Mouse (Mus musculus) CH12.LX (cell line): Measurements from ENCODE around the gene Srms. TPM values are rescaled to one million over a fixed set of nuclear protein-coding genes. Genes with fewer than 3 reads are reported as not detected.
"Not testable (repeated sequence)": the region's sequence is repeated elsewhere in the genome, so short reads cannot be mapped to it uniquely, and the experiment has no call there.

ENCODE experiments used
- DNase-seq: peaks from one replicate; pipeline ENCODE4 v3.0.0-alpha.2; 2013; ENCODE audit errors: extremely low read depth
- H3K27ac ChIP-seq: 2 replicates; pipeline ENCODE4 v1.5.1; 2012; ENCODE audit warnings: low read depth, mild to moderate bottlenecking, control low read depth, moderate library complexity; ENCODE audit not compliant: insufficient read depth
- H3K27me3 ChIP-seq: replicated peaks from 2 replicates; pipeline ENCODE3; 2012; ENCODE audit warnings: inconsistent platforms
- H3K36me3 ChIP-seq, 2 experiments: replicated peaks in 1 of 2; 2 replicates each; pipeline versions ENCODE3 to v1.6.1; 2012; ENCODE audit warnings: inconsistent platforms in 1 of 2, low read length in 1 of 2, mild to moderate bottlenecking in 1 of 2, mixed read lengths in 1 of 2, moderate library complexity in 1 of 2; ENCODE audit not compliant: control insufficient read depth in 1 of 2, insufficient read depth in 1 of 2
- H3K4me1 ChIP-seq, 2 experiments: 2 replicates each; pipeline ENCODE4 v1.6.1; 2012; ENCODE audit warnings: inconsistent platforms in 1 of 2, moderate library complexity in 1 of 2; ENCODE audit not compliant: insufficient read depth in 2 of 2, control insufficient read depth in 1 of 2
- H3K4me2 ChIP-seq: 2 replicates; pipeline ENCODE4 v1.6.1; 2012; ENCODE audit warnings: low read depth, mild to moderate bottlenecking, control low read depth; ENCODE audit not compliant: poor library complexity, insufficient read depth, severe bottlenecking
- H3K4me3 ChIP-seq, 3 experiments: fragments of 150-350 bp in 1 of 3; sonication (generic) in 1 of 3; replicated peaks in 1 of 3; 2 replicates each; pipeline versions ENCODE3 to v1.5.1; 2011 to 2012; ENCODE audit warnings: low read depth in 2 of 3, low read length in 2 of 3, mild to moderate bottlenecking in 2 of 3, moderate library complexity in 2 of 3, control low read depth in 1 of 3, improper control_type of control experiment in 1 of 3, inconsistent platforms in 1 of 3, mixed read lengths in 1 of 3; ENCODE audit not compliant: poor library complexity in 1 of 3
- H3K79me2 ChIP-seq: replicated peaks from 2 replicates; pipeline ENCODE4 v1.6.1; 2012; ENCODE audit warnings: mild to moderate bottlenecking, moderate library complexity; ENCODE audit not compliant: control insufficient read depth, poor library complexity, insufficient read depth, severe bottlenecking; ENCODE audit errors: extremely low read depth
- H3K9ac ChIP-seq: 2 replicates; pipeline ENCODE4 v1.6.1; 2012; ENCODE audit warnings: low read depth, mild to moderate bottlenecking, control low read depth, moderate library complexity; ENCODE audit not compliant: insufficient read depth
- H3K9me3 ChIP-seq: replicated peaks from 2 replicates; pipeline ENCODE3; 2012; ENCODE audit warnings: low read length, inconsistent platforms, mixed read lengths
- BHLHE40 ChIP-seq: IDR thresholded peaks from 2 replicates; pipeline ENCODE4 v1.6.1; 2011; ENCODE audit warnings: mild to moderate bottlenecking, low read depth, low read length, improper control_type of control experiment
- CHD1 ChIP-seq: IDR thresholded peaks from 2 replicates; pipeline ENCODE4 v1.6.1; 2012; ENCODE audit warnings: low read depth, low read length, improper control_type of control experiment, inconsistent platforms
- EP300 ChIP-seq: IDR thresholded peaks from 2 replicates; pipeline ENCODE4 v1.6.1; 2011; ENCODE audit warnings: low read length, improper control_type of control experiment
- IRF4 ChIP-seq: IDR thresholded peaks from 2 replicates; pipeline ENCODE4 v1.6.1; 2014; ENCODE audit warnings: low read depth, mild to moderate bottlenecking, inconsistent platforms, low read length, improper control_type of control experiment
- MEF2A ChIP-seq: IDR thresholded peaks from 2 replicates; pipeline ENCODE4 v1.6.1; 2014; ENCODE audit warnings: low read depth, mild to moderate bottlenecking, inconsistent platforms, low read length, improper control_type of control experiment, borderline replicate concordance
- MYC ChIP-seq: IDR thresholded peaks from 2 replicates; pipeline ENCODE4 v1.6.1; 2011; ENCODE audit warnings: low read depth, mild to moderate bottlenecking, improper control_type of control experiment, low read length
- POLR2A ChIP-seq: IDR thresholded peaks from 2 replicates; pipeline ENCODE4 v1.6.1; 2011; ENCODE audit warnings: low read depth, mild to moderate bottlenecking, improper control_type of control experiment, low read length
- POLR2AphosphoS2 ChIP-seq: IDR thresholded peaks from 2 replicates; pipeline ENCODE4 v1.6.1; 2011; ENCODE audit warnings: low read depth, low read length, improper control_type of control experiment
- TBP ChIP-seq: conservative IDR thresholded peaks from 2 replicates; pipeline ENCODE4 v1.6.1; 2011; ENCODE audit warnings: low read depth, low read length, improper control_type of control experiment
- TCF12 ChIP-seq: IDR thresholded peaks from 2 replicates; pipeline ENCODE4 v1.6.1; 2014; ENCODE audit warnings: low read depth, mild to moderate bottlenecking, inconsistent platforms, low read length, improper control_type of control experiment
- ZC3H11A ChIP-seq: IDR thresholded peaks from 2 replicates; pipeline ENCODE4 v1.6.1; 2012; ENCODE audit warnings: low read depth, mild to moderate bottlenecking, inconsistent platforms, low read length, improper control_type of control experiment
- ZNF384 ChIP-seq: IDR thresholded peaks from 2 replicates; pipeline ENCODE4 v1.6.1; 2012; ENCODE audit warnings: low read depth, low read length, improper control_type of control experiment, inconsistent platforms
- dilution Hi-C: fragments of 300-500 bp; cut with MboI; formaldehyde crosslinking; loops from 2 replicates; pipeline ENCODE4 v1.14.3; 2020; ENCODE audit warnings: low sequenced_read_pairs; ENCODE audit not compliant: extremely low pct_unique_long_range_greater_than_20kb, extremely low pct_ligation_motif_present
- in situ Hi-C: fragments of 300-500 bp; cut with MboI; formaldehyde crosslinking; loops from 3 replicates; pipeline ENCODE4 v1.14.3; 2019; ENCODE audit warnings: low sequenced_read_pairs, low pct_ligation_motif_present, low pct_unique_long_range_greater_than_20kb, mixed read lengths
- polyA plus RNA-seq: library from polyadenylated mRNA; unstranded; fragments of >175 nt; gene quantifications from 2 replicates; pipeline ENCODE4 v1.2.1, GENCODE M21; 2012; ENCODE audit warnings: low read depth; ENCODE audit not compliant: insufficient read length
- total RNA-seq, 2 experiments: library from RNA; depleted of rRNA; stranded (reverse); fragments of 300-350 nt in 1 of 2; fragments of >200 nt in 1 of 2; gene quantifications; 2 replicates each; pipeline ENCODE4 v1.2.3; 2012 to 2014

Gene Srms
- total and polyA plus RNA-seq, 3 experiments: 0.08 to 0.41 (median 0.13) TPM

DNA sequence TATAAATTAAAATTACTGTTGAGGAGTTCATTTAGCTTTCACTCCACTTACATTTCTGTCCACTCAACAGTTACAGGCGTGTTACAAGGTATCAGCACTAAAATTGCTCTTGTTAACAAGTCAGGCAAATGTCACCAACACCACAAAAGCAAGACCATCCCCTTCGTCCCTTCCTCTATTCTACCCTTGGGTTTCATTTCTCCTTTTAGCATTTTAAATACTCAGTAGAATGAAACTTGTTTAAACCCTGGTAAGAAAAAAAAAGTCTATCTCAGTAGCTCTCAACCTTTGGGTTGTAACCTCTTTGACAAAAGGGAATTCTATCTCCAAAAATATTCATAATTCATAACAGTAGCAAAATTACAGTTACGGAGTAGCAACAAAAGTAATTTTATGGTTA is 19.9 kb downstream of the Srms start:
- Histone ChIP-seq H3K4me2 (peak overlapping the region; percentile 84), H3K9me3 (no peaks in the 10 kb centered on the region), H3K4me3 (no peak overlapping the region), H3K36me3 (peaks cover 0 to 6% of the 10 kb centered on the region in 2 experiments), H3K79me2 (no peaks in the 10 kb centered on the region), H3K4me1 (peaks cover 14 to 51% of the 10 kb centered on the region in 2 experiments), H3K27me3 (no peaks in the 10 kb centered on the region), H3K27ac (peak overlapping the region; percentile 98; the same call in 1 of the 2 replicates), H3K9ac (peak overlapping the region; percentile 27; the same call in 1 of the 2 replicates)
- dilution Hi-C loops: no loop called here
- in situ Hi-C loops: loop anchor here (25.0 kb wide), 1 partner anchor 294 kb away; the partner anchor contains the start of genes Abhd16b and Tpd52l2
- TF ChIP-seq POLR2AphosphoS2 (no peak), CHD1 (0 out of 2 replicates have a peak, but pooled peaks have one; percentile 12), EP300 (peak; percentile 93), TCF12 (0 out of 2 replicates have a peak, but pooled peaks have one; percentile 12), POLR2A (no peak), ZC3H11A (no peak), IRF4 (peak; percentile 96), MEF2A (peak; percentile 45; the same call in 1 of the 2 replicates), TBP (peak; percentile 72; the same call in 1 of the 2 replicates), ZNF384 (peak; percentile 91)
- DNase-seq: peak; percentile 71

DNA sequence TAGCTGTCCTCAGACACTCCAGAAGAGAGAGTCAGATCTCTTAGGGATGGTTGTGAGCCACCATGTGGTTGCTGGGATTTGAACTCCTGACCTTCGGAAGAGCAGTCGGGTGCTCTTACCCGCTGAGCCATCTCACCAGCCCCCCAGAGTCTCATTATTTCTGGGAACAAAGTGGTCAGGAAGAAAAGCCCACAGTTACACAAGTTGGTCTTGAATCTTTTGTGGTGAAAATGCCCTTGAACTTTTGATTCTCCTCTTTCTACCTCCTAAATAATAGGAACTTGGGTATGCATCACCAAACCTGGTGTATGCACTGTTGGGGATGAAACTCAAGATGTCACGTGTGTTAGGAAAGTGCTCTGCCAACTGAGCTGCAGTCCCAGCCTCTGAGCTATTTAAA is 21.0 kb downstream of the Srms start:
- H3K36me3 ChIP-seq: peaks cover 0 to 6% of the 10 kb centered on the region in 2 experiments
- no peak overlapping the region; the same call in 1 of the 2 replicates for H3K9ac ChIP-seq
- no peaks in the 10 kb centered on the region for H3K27me3 ChIP-seq
- peak; percentile 18 for DNase-seq
- H3K4me3 ChIP-seq: no peak overlapping the region
- TF ChIP-seq BHLHE40: peak; percentile 64
- no peak for TF ChIP-seq MYC
- TF ChIP-seq, all 38 proteins: peak for 1
- peak overlapping the region; percentile 26; the same call in 1 of the 2 replicates for H3K4me2 ChIP-seq
- dilution Hi-C loops (no loop called here), in situ Hi-C loops (loop anchor here (25.0 kb wide), 1 partner anchor 295 kb away; the partner anchor contains the start of genes Abhd16b and Tpd52l2)
- H3K79me2 ChIP-seq: no peaks in the 10 kb centered on the region
- H3K27ac ChIP-seq: peak overlapping the region; percentile 98; the same call in 1 of the 2 replicates
- H3K9me3 ChIP-seq: no peaks in the 10 kb centered on the region
- H3K4me1 ChIP-seq: peaks cover 14 to 51% of the 10 kb centered on the region in 2 experiments

DNA sequence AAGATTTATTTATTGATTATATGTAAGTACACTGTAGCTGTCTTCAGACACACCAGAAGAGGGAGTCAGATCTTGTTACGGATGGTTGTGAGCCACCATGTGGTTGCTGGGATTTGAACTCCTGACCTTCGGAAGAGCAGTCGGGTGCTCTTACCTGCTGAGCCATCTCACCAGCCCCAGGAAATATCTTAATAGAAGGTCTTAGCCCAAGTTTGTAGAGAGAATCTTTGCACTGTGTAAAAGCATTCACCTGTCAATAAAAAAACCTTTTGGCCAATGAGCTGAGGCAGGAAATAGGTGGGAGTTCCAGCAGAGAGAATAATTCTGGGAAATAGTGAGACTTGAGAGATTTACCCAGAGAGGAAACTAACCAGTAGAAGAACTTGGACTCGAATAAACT is 21.6 kb downstream of the Srms start:
- TF ChIP-seq TBP: peak; percentile 94
- TF ChIP-seq, all 38 proteins: peak for 1; not testable (repeated sequence) for 37
- DNase-seq, H3K36me3 ChIP-seq, H3K9ac ChIP-seq, H3K9me3 ChIP-seq, H3K4me2 ChIP-seq, dilution Hi-C loops, H3K27ac ChIP-seq, H3K27me3 ChIP-seq, H3K79me2 ChIP-seq, H3K4me3 ChIP-seq: not testable (repeated sequence)
- peaks cover 14 to 51% of the 10 kb centered on the region in 2 experiments for H3K4me1 ChIP-seq
- in situ Hi-C loops: loop anchor here (25.0 kb wide), 1 partner anchor 296 kb away; the partner anchor contains the start of genes Abhd16b and Tpd52l2
